Mouse (Mus musculus) erythroblast, adult 5-6 weeks (primary cell): ENCODE data around the gene Lmbr1l. TPM values are rescaled to one million over a fixed set of nuclear protein-coding genes. Genes with fewer than 3 reads are reported as not detected.
"Not testable (repeated sequence)": the region's sequence is repeated elsewhere in the genome, so short reads cannot be mapped to it uniquely, and the experiment has no call there.

ENCODE experiments used
- ATAC-seq: replicated peaks from 2 replicates; pipeline ENCODE4 v1.8.0; 2016; ENCODE audit warnings: moderate number of reproducible peaks, mild to moderate bottlenecking, moderate TSS enrichment, inconsistent platforms; ENCODE audit not compliant: poor library complexity, low FRiP score, severe bottlenecking
- total RNA-seq, 2 experiments: library from RNA; stranded (forward) in 1 of 2; stranded (reverse) in 1 of 2; fragments of 150-400 nt in 1 of 2; fragments of 200-764, 138-1000 nt in 1 of 2; gene quantifications; 2 replicates each; pipeline versions ENCODE4 v1.2.3 to v1.2.4; 2015 to 2017; ENCODE audit warnings: low replicate concordance in 2 of 2

Lmbr1l gene
- total RNA-seq, 2 experiments from 2014 or later, result 2.3 to 10.6 TPM

GRCm38 (mm10) chr15:98941539-98941938 lies 23.5 kb upstream of the Lmbr1l start:
- ATAC-seq, result no peak

- no peak for ATAC-seq
Measured at GRCm38 (mm10) chr15:98940816-98941215, 22.8 kb upstream of the Lmbr1l start.

DNA sequence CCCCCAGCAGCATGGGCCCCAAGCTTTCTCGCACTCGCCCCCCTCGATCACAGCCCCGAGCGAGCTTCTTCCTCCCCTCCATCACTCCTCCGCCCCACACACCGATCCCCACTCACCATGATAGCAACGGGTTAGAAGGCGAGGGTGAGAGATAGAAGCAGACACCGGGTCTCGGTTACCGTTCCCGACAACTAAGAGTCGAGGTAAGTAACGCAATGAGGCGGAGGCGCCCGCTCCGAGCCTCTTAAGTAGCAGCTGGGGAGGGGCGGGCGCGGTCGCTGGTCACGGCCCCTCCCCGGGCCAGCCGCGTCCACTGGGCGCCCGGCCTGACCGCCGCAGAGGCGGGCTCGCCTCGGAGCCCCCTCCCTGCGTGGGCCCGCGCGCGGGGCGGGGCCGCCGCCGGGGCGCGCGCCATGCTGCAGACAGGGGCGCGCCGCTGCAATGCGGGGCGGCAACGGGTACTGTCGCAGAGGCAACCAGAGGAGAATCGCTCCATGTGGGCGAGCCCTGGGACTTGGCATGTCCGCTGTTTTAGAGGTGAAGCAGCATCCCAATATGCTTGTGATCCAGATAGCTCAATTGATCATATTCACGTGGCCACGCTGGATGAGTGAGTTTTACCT lies 16.3 kb upstream of the Lmbr1l start, which contains the start of gene Tuba1b:
TSS of gene Tuba1b (minus strand) at position 349 of the 623 bp plus-strand sequence.
- peak; percentile 79 for ATAC-seq

DNA sequence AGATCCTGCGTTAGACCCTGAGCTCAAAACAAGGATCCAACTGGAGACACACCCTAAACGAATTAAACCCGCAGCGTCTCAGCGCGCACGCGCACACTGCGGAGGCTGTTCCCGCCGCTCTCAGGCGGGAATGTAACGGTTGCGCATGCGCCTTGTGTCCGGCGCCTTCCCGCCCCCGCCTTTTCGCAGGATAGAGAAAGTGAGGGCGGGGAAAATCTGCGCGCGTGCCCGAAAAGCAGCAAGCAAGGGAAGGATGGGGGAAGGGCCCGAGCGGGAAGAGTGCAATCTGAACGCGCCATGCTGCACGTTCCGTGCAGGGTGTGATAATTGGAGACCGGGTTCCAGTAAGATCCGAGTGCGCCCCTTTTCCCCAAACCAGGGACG lies 15.8 kb upstream of the Lmbr1l start:
- peak; percentile 81 for ATAC-seq

- ATAC-seq, result not testable (repeated sequence)
Measured at GRCm38 (mm10) chr15:98933004-98933671, 15.1 kb upstream of the Lmbr1l start.

DNA sequence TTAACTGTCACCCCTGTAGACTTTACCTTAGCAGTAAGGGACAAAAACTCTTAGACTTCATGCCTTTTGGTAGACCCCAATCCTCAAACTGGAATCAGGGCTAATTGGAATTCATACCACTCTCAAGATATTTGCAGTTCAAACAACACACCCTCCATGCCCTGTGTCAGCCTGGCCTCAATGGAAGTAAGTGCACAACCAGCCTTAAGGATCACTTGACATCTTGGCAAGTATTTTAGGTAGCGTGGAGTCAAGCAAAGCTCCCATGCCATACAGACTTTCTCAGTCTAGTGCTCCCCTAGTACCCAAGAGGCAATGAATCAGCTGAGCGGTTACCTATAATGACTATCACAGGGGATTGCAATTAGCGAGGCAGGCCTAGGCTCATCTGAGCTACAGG lies 13.0 kb upstream of the Lmbr1l start:
- no peak for ATAC-seq

DNA sequence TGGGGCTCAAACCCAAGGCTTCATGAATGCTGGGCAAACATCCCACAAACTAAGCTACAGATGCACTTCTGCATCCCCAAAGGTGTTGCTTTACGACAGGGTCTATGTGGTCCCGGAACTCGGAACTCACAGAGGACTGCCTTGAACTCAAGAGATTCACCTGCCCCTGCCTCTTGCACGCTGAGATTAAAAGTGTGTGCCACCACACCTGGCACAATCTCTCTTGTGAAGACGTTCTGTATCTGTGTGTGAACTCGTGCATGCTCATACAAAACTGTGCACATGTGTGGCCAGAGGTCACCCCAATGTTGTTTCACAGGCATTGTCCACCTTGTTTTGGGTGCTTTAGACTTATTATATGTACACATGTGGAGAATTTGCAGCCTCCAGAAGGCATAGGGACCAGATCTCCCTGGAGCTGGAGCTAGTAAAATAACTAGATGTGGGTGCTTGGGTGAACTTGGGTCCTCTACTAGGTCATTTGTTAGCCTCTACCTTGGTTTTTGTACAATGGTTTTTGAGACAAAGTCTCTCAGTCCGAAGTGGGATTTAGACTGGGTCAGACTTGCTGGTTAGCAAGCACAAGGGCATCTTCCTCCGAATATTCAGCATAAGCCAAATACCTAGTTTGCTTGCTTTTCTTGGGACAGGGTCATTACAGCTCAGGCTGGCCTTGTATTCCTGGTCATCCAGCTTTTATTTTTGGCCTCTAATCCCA lies 12.1 kb upstream of the Lmbr1l start:
- no peak for ATAC-seq

DNA sequence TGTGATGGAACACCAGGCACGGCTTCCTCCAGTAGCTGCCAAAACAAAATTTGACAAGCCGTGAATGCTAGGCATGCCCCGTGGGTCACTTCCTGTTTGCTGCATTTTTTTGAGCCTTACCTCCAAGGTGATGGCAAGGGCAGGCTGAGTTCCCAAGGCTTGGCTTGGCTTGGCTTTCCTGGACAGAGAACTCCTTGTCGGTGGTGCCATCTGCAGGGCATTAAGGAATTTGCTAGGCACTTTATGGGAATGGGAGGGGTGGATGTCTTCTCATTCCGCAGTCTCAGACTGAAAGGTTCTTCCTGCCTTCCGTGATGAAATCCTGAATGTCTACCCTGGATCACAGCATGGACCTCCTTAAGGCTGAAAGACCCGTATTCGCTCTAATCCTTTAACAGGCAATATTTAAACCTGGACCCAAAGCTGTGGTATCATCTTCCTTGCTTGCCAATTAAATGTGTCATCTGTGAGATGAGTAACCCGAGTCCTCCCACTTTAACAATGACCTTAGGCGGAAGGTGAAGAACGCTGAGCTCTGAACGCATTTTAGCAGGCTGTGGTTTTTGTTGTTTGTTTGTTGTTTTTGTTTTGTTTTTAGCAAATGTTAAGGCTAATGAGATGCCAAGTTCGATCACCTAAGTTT lies 10.7 kb upstream of the Lmbr1l start:
- no peak for ATAC-seq

DNA sequence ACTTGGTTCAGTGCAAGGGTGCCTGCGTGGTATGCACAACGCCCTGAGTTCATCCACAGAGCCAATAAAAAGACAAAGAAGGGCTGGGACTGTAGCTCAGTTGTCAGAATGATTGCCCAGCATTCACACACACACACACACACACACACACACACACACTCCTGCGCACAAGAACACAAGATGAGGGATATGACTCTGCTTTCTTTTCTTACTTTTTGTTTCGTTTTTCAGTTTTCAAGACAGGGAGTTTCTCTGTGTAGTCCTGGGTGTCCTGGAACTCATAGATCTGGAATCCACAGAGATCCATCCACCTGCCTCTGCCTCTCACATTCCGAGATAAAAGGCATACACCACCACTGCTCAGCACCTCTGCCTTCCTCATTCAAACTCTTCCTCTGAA lies 9.5 kb upstream of the Lmbr1l start:
- no peak for ATAC-seq

DNA sequence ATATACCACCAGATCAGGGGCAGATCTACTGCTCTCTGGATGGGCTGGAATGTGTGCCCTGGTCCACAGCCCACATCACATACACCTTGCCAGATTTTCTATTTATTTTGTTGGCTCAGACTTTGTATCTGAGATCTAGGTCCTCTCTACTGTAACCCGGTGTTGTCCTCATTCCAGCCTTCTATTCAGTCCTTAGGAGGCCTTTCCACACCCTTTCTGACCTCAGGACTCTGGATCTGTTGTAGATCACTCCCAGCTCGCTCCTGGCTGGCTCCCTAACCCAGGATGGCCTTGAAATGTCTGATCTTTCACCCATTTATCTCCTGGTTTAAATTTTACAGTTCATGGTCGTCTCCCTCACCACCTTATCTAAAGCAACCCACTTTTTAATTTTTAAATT lies 6.7 kb upstream of the Lmbr1l start:
- ATAC-seq, result no peak

- no peak for ATAC-seq
Measured at GRCm38 (mm10) chr15:98923031-98923537, 5.1 kb upstream of the Lmbr1l start.

GRCm38 (mm10) chr15:98922581-98922980 lies 4.5 kb upstream of the Lmbr1l start:
- no peak for ATAC-seq

DNA sequence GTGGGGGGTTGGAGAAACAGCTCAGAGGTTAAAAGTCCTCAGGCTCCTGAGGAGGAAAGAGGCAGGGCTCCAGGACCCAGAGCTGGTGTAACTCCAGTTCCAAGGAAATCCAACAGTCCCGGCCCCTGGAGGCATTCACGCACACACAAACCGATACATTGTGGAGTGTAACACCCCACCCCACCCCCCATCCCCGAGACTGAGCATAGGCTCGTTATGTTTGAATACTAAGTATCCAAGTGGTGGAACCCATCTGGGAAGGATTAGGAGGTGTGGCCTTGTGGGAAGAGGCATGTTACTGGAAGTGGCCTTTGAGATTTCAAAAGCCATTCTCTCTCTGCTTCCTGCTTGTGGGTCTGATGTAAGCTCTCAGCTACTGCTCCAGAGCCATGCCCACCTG lies 3.5 kb upstream of the Lmbr1l start:
- ATAC-seq, result no peak

GRCm38 (mm10) chr15:98918499-98918895 lies 466 bp upstream of the Lmbr1l start:
- not testable (repeated sequence) for ATAC-seq

- ATAC-seq, result no peak
Measured at GRCm38 (mm10) chr15:98917091-98917490, 940 bp downstream of the Lmbr1l start.

GRCm38 (mm10) chr15:98916016-98916415 lies 2.0 kb downstream of the Lmbr1l start:
- no peak for ATAC-seq

DNA sequence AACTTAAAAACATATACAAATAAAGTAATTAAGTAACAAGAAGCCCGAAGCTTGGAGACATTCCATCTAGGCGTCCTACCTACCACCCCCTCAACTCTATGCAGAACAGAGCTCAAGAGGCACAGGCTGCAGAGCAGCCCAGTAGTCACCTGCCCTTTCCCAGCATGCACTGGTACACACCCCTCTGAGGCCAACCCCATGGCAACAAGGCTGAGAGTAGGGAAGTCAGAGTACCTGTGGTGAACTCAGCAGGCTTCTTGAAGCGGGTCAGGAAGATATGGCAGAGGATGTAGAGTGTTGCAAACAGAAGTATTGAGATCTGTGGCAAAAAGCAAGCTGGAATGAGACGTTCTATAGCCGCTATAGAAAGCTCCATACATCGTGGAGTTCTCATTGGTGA lies 3.1 kb downstream of the Lmbr1l start:
- no peak for ATAC-seq

DNA sequence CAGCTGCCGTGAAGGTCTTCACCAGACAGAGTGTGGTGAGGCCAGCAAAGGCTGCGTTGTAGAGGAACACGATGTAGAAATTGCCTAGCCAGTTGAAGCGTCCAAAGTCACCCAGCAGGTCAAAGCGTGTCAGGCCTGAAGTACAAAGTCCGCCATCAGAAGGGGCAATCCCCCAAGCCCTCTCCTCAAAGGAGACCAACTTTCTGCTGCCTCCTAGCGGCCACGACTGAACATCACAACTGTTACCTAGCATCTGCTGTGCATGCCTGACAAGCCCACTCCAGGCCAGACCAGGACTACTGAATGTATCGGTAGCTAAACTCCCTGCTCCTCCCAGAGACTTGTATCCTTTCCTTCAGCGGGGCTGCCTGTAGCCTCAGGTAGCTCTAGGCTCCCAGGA lies 13.3 kb downstream of the Lmbr1l start:
- peak; percentile 54; the same call in 1 of the 2 replicates for ATAC-seq

GRCm38 (mm10) chr15:98902600-98902999 lies 15.4 kb downstream of the Lmbr1l start:
- no peak for ATAC-seq

- ATAC-seq, result no peak
Measured at GRCm38 (mm10) chr15:98901530-98901929, 16.5 kb downstream of the Lmbr1l start.
